Mouse (Mus musculus): ENCODE measurements around the gene Vmn1r124. TPM values are rescaled to one million over a fixed set of nuclear protein-coding genes. Genes with fewer than 3 reads are reported as not detected.
"Not testable (repeated sequence)": the region's sequence is repeated elsewhere in the genome, so short reads cannot be mapped to it uniquely, and the experiment has no call there.

The Vmn1r124 gene
- not detected for total RNA-seq (2021)

DNA sequence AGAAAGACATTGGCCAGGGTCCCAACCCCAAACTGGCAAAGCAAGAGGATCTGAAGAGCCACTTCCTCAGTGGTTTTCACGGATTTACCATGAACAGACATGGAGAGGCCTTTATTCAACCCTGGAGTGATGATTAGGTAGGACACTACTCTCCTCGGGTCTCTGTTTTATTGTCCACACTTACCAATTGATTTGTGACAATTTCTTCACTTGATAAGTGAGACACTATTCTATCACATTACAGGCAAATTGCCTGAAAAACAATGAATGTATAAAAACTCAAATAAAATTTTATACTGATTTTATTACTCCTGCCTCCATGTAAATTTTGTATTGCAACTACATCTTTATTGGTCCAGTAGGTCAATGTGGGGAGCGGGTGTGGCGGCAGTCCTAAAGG lies at the start of gene Vmn1r124:
Vmn1r124 (minus strand) TSS at position 101 of the 400 bp plus-strand sequence.
- intact Hi-C loops (cut with DNase I): not testable (repeated sequence)

GRCm38 (mm10) chr7:21301367-21301766 lies 41.0 kb upstream of the Vmn1r124 start, which contains the start of gene Vmn1r126:
TSS of gene Vmn1r126 (minus strand) at chr7:21301467.
- DNase-seq (ENCODE audit: low spot score in 2 of 2); intact Hi-C loops (cut with DNase I): not testable (repeated sequence)

More for the DNA sequence above, at the start of gene Vmn1r124:
- DNase-seq (ENCODE audit: low spot score in 2 of 2): not testable (repeated sequence)

- DNase-seq (ENCODE audit: low spot score in 2 of 2); intact Hi-C loops (cut with DNase I): not testable (repeated sequence)
Measured at GRCm38 (mm10) chr7:21271879-21272278, 11.5 kb upstream of the Vmn1r124 start, which contains the start of gene Vmn1r125. TSS of gene Vmn1r125 (plus strand) at chr7:21272179.

Other genes with a start within 250 kb of the Vmn1r124 start
- not detected for gene Vmn1r119, start 248.2 kb downstream of the Vmn1r124 start, total RNA-seq (2021)
- gene Vmn1r120, start 206.8 kb downstream of the Vmn1r124 start, total RNA-seq (2021): not detected
- gene Vmn1r121, start 162.1 kb downstream of the Vmn1r124 start, total RNA-seq (2021): not detected
- gene Vmn1r122, start 126.5 kb downstream of the Vmn1r124 start, total RNA-seq (2021): not detected
- gene Vmn1r123, start 98.4 kb downstream of the Vmn1r124 start, total RNA-seq (2021): not detected
- gene Gm5157, start 70.2 kb downstream of the Vmn1r124 start, total RNA-seq (2021): not detected
- not detected for gene Vmn1r125, start 11.6 kb upstream of the Vmn1r124 start, total RNA-seq (2021)
- not detected for gene Vmn1r126, start 40.9 kb upstream of the Vmn1r124 start, total RNA-seq (2021)
- gene Vmn1r127, start 59.2 kb upstream of the Vmn1r124 start, total RNA-seq (2021): not detected
- not detected for gene Vmn1r128, start 88.8 kb upstream of the Vmn1r124 start, total RNA-seq (2021)
- gene Vmn1r129, start 100.7 kb upstream of the Vmn1r124 start, total RNA-seq (2021): not detected
- gene Gm6882, start 172.1 kb upstream of the Vmn1r124 start, total RNA-seq (2021): not detected